Mouse (Mus musculus) kidney, postnatal 0 days (tissue): Measurements from ENCODE around the gene Snap29. TPM values are rescaled to one million over a fixed set of nuclear protein-coding genes. Genes with fewer than 3 reads are reported as not detected.

Experiments
- ATAC-seq: fragments of 200-750 bp; cut with Nextera tagmentation; replicated peaks from 2 replicates; pipeline ENCODE4 v1.8.0; 2017; ENCODE audit warnings: low read depth, moderate number of reproducible peaks, moderate TSS enrichment, moderate library complexity; ENCODE audit not compliant: low FRiP score
- DNase-seq: peaks from one replicate; pipeline ENCODE4 v3.0.0-alpha.2; 2016; ENCODE audit warnings: low spot score
- H3K27ac ChIP-seq: fragments of 300-500 bp; sonication (generic); 2 replicates; pipeline ENCODE4 v1.5.1; 2014; ENCODE audit warnings: mild to moderate bottlenecking
- H3K27me3 ChIP-seq: fragments of 300-500 bp; sonication (generic); 2 replicates; pipeline ENCODE4 v1.6.1; 2014; ENCODE audit warnings: low read length, mixed read lengths; ENCODE audit not compliant: insufficient read depth
- H3K36me3 ChIP-seq: fragments of 300-500 bp; sonication (generic); 2 replicates; pipeline ENCODE4 v1.6.1; 2014; ENCODE audit warnings: low read length, mixed read lengths; ENCODE audit not compliant: insufficient read depth
- H3K4me1 ChIP-seq: fragments of 300-500 bp; sonication (generic); replicated peaks from 2 replicates; pipeline ENCODE4 v1.6.1; 2014; ENCODE audit warnings: antibody characterized with exemption, low read length, mixed read lengths; ENCODE audit not compliant: insufficient read depth
- H3K4me2 ChIP-seq: fragments of 300-500 bp; sonication (generic); 2 replicates; pipeline ENCODE4 v1.6.1; 2014; ENCODE audit warnings: mild to moderate bottlenecking, low read length, moderate library complexity, mixed read lengths
- H3K4me3 ChIP-seq: fragments of 300-500 bp; sonication (generic); replicated peaks from 2 replicates; pipeline ENCODE4 v1.5.1; 2014; ENCODE audit warnings: low read depth, low read length
- H3K9ac ChIP-seq: fragments of 300-500 bp; sonication (generic); 2 replicates; pipeline ENCODE4 v1.6.1; 2014; ENCODE audit warnings: low read depth, low read length
- H3K9me3 ChIP-seq: fragments of 300-500 bp; sonication (generic); replicated peaks from 2 replicates; pipeline ENCODE4 v1.6.1; 2016; ENCODE audit warnings: low read length, inconsistent platforms, mixed read lengths
- CTCF ChIP-seq: IDR thresholded peaks from 2 replicates; pipeline ENCODE4 v1.5.1; 2016; ENCODE audit warnings: antibody characterized with exemption, low read depth, mild to moderate bottlenecking, moderate library complexity
- WGBS: fragments of 180-500 bp; shearing (Covaris S2); extraction: QIAGEN DNeasy Blood & Tissue Kit; methylation state at CpG from one replicate; pipeline ENCODE4 v1.1.7; 2014; 5-methylcytosine and 5-hydroxymethylcytosine counted together
- polyA plus RNA-seq: library from polyadenylated mRNA; unstranded; fragments of >200 nt; fragmentation: Nextera tagmentation; extraction: Ambion mirVana; gene quantifications from 2 replicates; pipeline ENCODE4 v1.2.1, GENCODE M21; 2015

Gene Snap29
- polyA plus RNA-seq, 1 experiment from 2014 or later, result 11.9 TPM

- Histone ChIP-seq H3K27me3 (no peaks in the 10 kb centered on the region), H3K36me3 (no peaks in the 10 kb centered on the region), H3K4me1 (peaks cover 7% of the 10 kb centered on the region; the same call in 1 of the 2 replicates), H3K9me3 (no peaks in the 10 kb centered on the region), H3K4me3 (no peak overlapping the region), H3K9ac (no peak overlapping the region), H3K27ac (no peak overlapping the region), H3K4me2 (no peak overlapping the region)
- peak; percentile 72 for TF ChIP-seq CTCF
- no peak for ATAC-seq
- WGBS, result 71% methylated on average over 1 of the region's 1 CpGs
- peak; percentile 46 for DNase-seq
These were observed 2.9 kb upstream of the Snap29 start for GRCm38 (mm10) chr16:17402855-17403254.

GRCm38 (mm10) chr16:17405271-17405696 lies 502 bp upstream of the Snap29 start:
- no peaks in the 10 kb centered on the region for H3K27me3 ChIP-seq
- ATAC-seq, result peak; percentile 78
- peak overlapping the region; percentile 78 for H3K4me2 ChIP-seq
- TF ChIP-seq CTCF, result no peak
- DNase-seq, result peak; percentile 66
- peak overlapping the region; percentile 55; the same call in 1 of the 2 replicates for H3K27ac ChIP-seq
- H3K4me3 ChIP-seq, result peak overlapping the region; percentile 73
- H3K36me3 ChIP-seq, result no peaks in the 10 kb centered on the region
- peaks cover 7% of the 10 kb centered on the region; the same call in 1 of the 2 replicates for H3K4me1 ChIP-seq
- under 1% methylated on average over 22 of the region's 22 CpGs for WGBS
- peak overlapping the region; percentile 71 for H3K9ac ChIP-seq
- no peaks in the 10 kb centered on the region for H3K9me3 ChIP-seq

- peaks cover 7% of the 10 kb centered on the region; the same call in 1 of the 2 replicates for H3K4me1 ChIP-seq
- no peaks in the 10 kb centered on the region for H3K36me3 ChIP-seq
- 0 out of 2 replicates have a peak overlapping the region, but pooled peaks have one; percentile 63 for H3K27ac ChIP-seq
- peak overlapping the region; percentile 73 for H3K4me3 ChIP-seq
- peak overlapping the region; percentile 78 for H3K4me2 ChIP-seq
- no peaks in the 10 kb centered on the region for H3K27me3 ChIP-seq
- no peak for TF ChIP-seq CTCF
- 27% methylated on average over 9 of the region's 9 CpGs for WGBS
- ATAC-seq (no peak), DNase-seq (peak; percentile 8)
- peak overlapping the region; percentile 78 for H3K9ac ChIP-seq
- H3K9me3 ChIP-seq, result no peaks in the 10 kb centered on the region
These were observed 886 bp downstream of the Snap29 start for GRCm38 (mm10) chr16:17406512-17407231.

- H3K9ac ChIP-seq, result no peak overlapping the region
- TF ChIP-seq CTCF, result no peak
- no peaks in the 10 kb centered on the region for H3K27me3 ChIP-seq
- DNase-seq, result no peak
- no peak overlapping the region for H3K27ac ChIP-seq
- no peaks in the 10 kb centered on the region for H3K36me3 ChIP-seq
- WGBS, result 93% methylated on average over 2 of the region's 2 CpGs
- no peak overlapping the region for H3K4me2 ChIP-seq
- H3K9me3 ChIP-seq, result no peaks in the 10 kb centered on the region
- H3K4me1 ChIP-seq, result peaks cover 7% of the 10 kb centered on the region; the same call in 1 of the 2 replicates
- no peak for ATAC-seq
- H3K4me3 ChIP-seq, result no peak overlapping the region
These were observed 3.3 kb downstream of the Snap29 start for GRCm38 (mm10) chr16:17409046-17409445.

- peak; percentile 21 for DNase-seq
- WGBS, result 45% methylated on average over 4 of the region's 4 CpGs
- peaks cover 7% of the 10 kb centered on the region; the same call in 1 of the 2 replicates for H3K4me1 ChIP-seq
- H3K36me3 ChIP-seq, result no peaks in the 10 kb centered on the region
- no peak overlapping the region for H3K27ac ChIP-seq
- H3K9ac ChIP-seq, result no peak overlapping the region
- H3K4me3 ChIP-seq, result no peak overlapping the region
- TF ChIP-seq CTCF, result no peak
- no peak overlapping the region for H3K4me2 ChIP-seq
- H3K9me3 ChIP-seq, result no peaks in the 10 kb centered on the region
- no peak for ATAC-seq
- no peaks in the 10 kb centered on the region for H3K27me3 ChIP-seq
These were observed 4.4 kb downstream of the Snap29 start for GRCm38 (mm10) chr16:17410209-17410608.

GRCm38 (mm10) chr16:17423021-17423420 lies 17.2 kb downstream of the Snap29 start:
- H3K4me2 ChIP-seq, result no peak overlapping the region
- H3K27ac ChIP-seq, result no peak overlapping the region
- no peaks in the 10 kb centered on the region for H3K27me3 ChIP-seq
- ATAC-seq (no peak), DNase-seq (no peak)
- 86% methylated on average over 3 of the region's 3 CpGs for WGBS
- H3K9me3 ChIP-seq, result no peaks in the 10 kb centered on the region
- H3K9ac ChIP-seq, result no peak overlapping the region
- TF ChIP-seq CTCF, result no peak
- no peak overlapping the region for H3K4me3 ChIP-seq
- H3K4me1 ChIP-seq, result no peaks in the 10 kb centered on the region
- peaks cover 27% of the 10 kb centered on the region; the same call in 1 of the 2 replicates for H3K36me3 ChIP-seq
